Mouse (Mus musculus): ENCODE results near the gene Spata25.
A peak's percentile ranks its signal among the peaks of the same experiment; 100 is the strongest.

DNA sequence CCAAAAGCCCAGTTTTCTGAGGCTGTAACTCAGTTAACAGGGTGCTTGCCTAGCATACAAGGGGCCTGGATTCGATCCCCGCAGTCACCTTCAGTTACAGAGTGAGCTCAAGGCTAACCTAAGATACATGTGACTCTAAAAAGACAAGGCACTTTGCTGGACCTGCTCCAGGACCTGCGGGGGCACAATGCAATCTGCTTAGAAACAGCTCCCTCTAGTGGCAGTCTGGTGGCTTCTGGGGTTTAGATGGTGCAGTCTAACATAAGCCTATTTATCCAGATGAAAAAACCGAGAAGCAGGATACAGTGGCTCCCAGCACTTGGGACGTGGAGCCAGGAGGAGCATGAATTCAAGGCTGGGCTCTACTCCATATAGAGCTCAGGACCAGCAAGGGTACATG is 34.0 kb downstream of the Spata25 start:
- TF ChIP-seq CTCF (IDR thresholded peaks at IDR 0.05; ENCODE audit: control insufficient read depth, insufficient read depth, low read length) (peak; percentile 90), POLR2A (IDR thresholded peaks at IDR 0.05; ENCODE audit: borderline replicate concordance, control insufficient read depth, low read depth, low read length) (no peak)

All from bone marrow, adult 2 months (tissue).